Comparison of ENCODE assay signal across 15 mouse cellular contexts in genomic region chr16:30755771-30756170, GRCm38 (mm10).
"Had no signal": no experiment of that assay in that cellular context is flagged by ENCODE, and none has a peak within 500 bp of the region (broad histone marks: within the 10 kb centered on the region; RNA-seq: fewer than 3 reads in every experiment).

No protein-coding gene starts in this region.

- DNase-seq: retina, postnatal 1 day; right cerebral cortex, adult 18-20 months; right cerebral cortex, postnatal 14 days; right cerebral cortex, postnatal 25 days; right cerebral cortex, postnatal 4 days; spleen, adult 18-20 months; thymus, adult 18-20 months; thymus, adult 2 months; thymus, postnatal 14 days; thymus, postnatal 25 days; thymus, postnatal 36 days; thymus, postnatal 4 days had no signal

- H3K9me3 ChIP-seq: neural tube, embryonic 15.5 days; stomach, embryonic 15.5 days had no signal

- H3K36me3 ChIP-seq: neural tube, embryonic 15.5 days; stomach, embryonic 15.5 days had no signal

- H3K4me2 ChIP-seq: neural tube, embryonic 15.5 days; stomach, embryonic 15.5 days had no signal

- H3K9ac ChIP-seq: neural tube, embryonic 15.5 days; stomach, embryonic 15.5 days had no signal

- H3K27ac ChIP-seq: neural tube, embryonic 15.5 days; stomach, embryonic 15.5 days; stomach, postnatal 0 days had no signal

- H3K4me3 ChIP-seq: neural tube, embryonic 15.5 days; stomach, embryonic 15.5 days had no signal

- H3K27me3 ChIP-seq: neural tube, embryonic 15.5 days; stomach, embryonic 15.5 days had no signal

- H3K4me1 ChIP-seq: neural tube, embryonic 15.5 days; stomach, embryonic 15.5 days had no signal
